Mouse (Mus musculus): ENCODE measurements around the gene Stox2.

- TF ChIP-seq CTCF (IDR thresholded peaks at IDR 0.05 in 2 of 3, conservative IDR thresholded peaks at IDR 0.05 in 1 of 3; ENCODE audit: control insufficient read depth in 1 of 3, insufficient read depth in 1 of 3, low read depth in 2 of 3, low read length in 3 of 3, poor library complexity in 1 of 3, severe bottlenecking in 1 of 3) (no peak), USF2 (IDR thresholded peaks at IDR 0.05; ENCODE audit: borderline replicate concordance in 1 of 2, insufficient read depth in 1 of 2, low read depth in 1 of 2, low read length in 2 of 2) (no peak), RCOR1 (IDR thresholded peaks at IDR 0.05; ENCODE audit: low read depth, low read length) (no peak), POLR2A (IDR thresholded peaks at IDR 0.05; ENCODE audit: control insufficient read depth in 1 of 2, insufficient read depth in 1 of 2, low read depth in 1 of 2, low read length in 2 of 2, poor library complexity in 1 of 2) (no peak), POLR2AphosphoS5 (IDR thresholded peaks at IDR 0.05; ENCODE audit: borderline replicate concordance, low read depth, low read length) (no peak), ZNF384 (IDR thresholded peaks at IDR 0.05; ENCODE audit: low read depth, low read length) (no peak), CHD1 (IDR thresholded peaks at IDR 0.05; ENCODE audit: low read depth, low read length) (no peak), MXI1 (IDR thresholded peaks at IDR 0.05; ENCODE audit: low read depth, low read length) (no peak), MAFK (IDR thresholded peaks at IDR 0.05; ENCODE audit: borderline replicate concordance, low read depth, low read length) (no peak), USF1 (IDR thresholded peaks at IDR 0.05; ENCODE audit: low read depth, low read length) (no peak), CHD2 (IDR thresholded peaks at IDR 0.05; ENCODE audit: low read length) (no peak), EP300 (IDR thresholded peaks at IDR 0.05; ENCODE audit: low read depth in 1 of 2, low read length in 2 of 2) (no peak), TAL1 (IDR thresholded peaks at IDR 0.05; ENCODE audit: low read length) (no peak), E2F4 (IDR thresholded peaks at IDR 0.05; ENCODE audit: borderline replicate concordance, low read depth, low read length) (no peak)
Observed at GRCm38 (mm10) chr8:47332941-47333340, 113.2 kb downstream of the Stox2 start.

Data from MEL (cell line).